Mouse (Mus musculus): ENCODE results near the gene Gstp3.

DNA sequence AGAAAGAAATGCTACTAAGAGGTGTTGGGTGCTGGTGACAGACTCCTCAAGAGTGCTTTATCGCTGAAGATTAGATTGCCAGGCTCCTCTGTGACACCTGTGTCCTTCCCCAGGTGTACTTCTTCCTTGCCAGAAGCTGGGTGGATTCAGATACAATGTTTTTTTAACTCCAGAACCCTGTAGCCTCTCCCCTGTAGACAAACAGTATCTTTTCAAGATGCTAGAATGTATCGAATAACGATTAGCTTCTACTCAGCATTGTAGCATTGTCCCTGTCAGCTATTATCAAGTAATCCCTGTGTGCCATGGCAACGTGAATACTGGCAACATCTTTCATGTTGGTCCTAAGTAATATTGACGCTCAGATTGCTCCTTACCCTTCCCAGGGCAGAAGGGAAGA is 25.6 kb downstream of the Gstp3 start:
- TF ChIP-seq FLI1 (IDR thresholded peaks at IDR 0.05; ENCODE audit: low read length) (no peak), GATA1 (IDR thresholded peaks at IDR 0.05; ENCODE audit: borderline replicate concordance, low read length) (no peak)
